Mouse (Mus musculus) gastrocnemius, adult 2 months (tissue): Measurements from ENCODE around the gene Phospho1. TPM values are rescaled to one million over a fixed set of nuclear protein-coding genes. Genes with fewer than 3 reads are reported as not detected.

Experiments used
- DNase-seq: peaks from one replicate; pipeline ENCODE4 v3.0.0; 2022
- H3K27ac ChIP-seq: fragments of 200-600 bp; 2 replicates; pipeline ENCODE4 v1.8.1; 2022; ENCODE audit warnings: mild to moderate bottlenecking
- H3K4me3 ChIP-seq: fragments of 200-600 bp; 2 replicates; pipeline ENCODE4 v1.8.1; 2022; ENCODE audit warnings: mild to moderate bottlenecking, moderate library complexity
- CTCF ChIP-seq: fragments of 200-600 bp; IDR thresholded peaks from 2 replicates; pipeline ENCODE4 v1.8.1; 2022; ENCODE audit warnings: antibody characterized with exemption, mild to moderate bottlenecking, moderate library complexity
- intact Hi-C: fragments of 180-260 bp; cut with DNase I; formaldehyde crosslinking; loops from one replicate; pipeline ENCODE4 v1.15.1; 2025
- total RNA-seq, 2 experiments: library from RNA; stranded (reverse); gene quantifications; 2 replicates each; pipeline ENCODE4 v1.2.3; 2021

Gene Phospho1
- total RNA-seq, 2 experiments from 2014 or later, result 274 to 394 TPM

DNA sequence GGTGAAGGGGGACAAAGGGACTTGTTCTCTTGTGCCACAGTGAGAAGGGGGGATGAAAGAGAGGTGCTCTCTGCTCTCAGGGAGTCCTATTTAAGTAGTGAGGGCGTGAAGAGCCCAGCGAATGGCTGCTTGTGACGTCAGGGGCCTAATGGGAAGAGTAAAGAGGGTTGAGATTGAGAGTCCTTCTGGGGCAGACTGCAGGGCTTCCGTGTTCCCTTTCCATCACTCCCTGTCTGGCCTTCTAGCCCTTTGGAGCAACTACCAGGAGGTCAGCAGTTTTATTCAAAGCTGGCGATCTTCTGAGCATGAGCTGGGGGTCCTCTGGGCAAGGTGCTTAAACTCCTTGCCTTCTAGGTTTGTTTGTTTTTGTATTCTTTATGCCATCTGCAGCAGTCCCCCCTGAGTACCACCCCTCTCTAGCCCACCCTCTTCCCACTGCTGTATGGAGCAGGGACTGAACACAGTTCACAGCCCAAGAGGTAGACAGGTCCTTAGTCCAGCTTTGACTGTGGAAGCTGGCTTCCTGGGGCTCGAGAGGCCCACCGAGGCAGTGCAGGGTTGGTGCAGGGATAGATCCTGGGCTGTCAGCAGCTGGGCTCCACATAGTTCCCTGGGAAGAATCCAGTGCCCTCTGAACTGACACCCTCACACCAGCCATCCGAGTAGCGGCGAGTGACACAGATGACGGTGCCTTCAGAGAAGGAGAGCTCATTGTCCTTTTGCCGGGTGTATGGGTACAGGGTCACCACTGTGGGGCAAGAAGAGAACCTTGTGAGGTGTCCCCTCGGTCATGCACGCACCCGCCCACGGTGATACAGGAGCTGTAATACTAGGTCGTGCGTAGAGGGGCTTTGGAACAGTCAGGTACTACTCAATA is 8.1 kb downstream of the Phospho1 start:
- Histone ChIP-seq H3K27ac (no peak overlapping the region), H3K4me3 (no peak overlapping the region)
- DNase-seq, result no peak
- TF ChIP-seq CTCF, result no peak
- intact Hi-C loops, result no loop called here

DNA sequence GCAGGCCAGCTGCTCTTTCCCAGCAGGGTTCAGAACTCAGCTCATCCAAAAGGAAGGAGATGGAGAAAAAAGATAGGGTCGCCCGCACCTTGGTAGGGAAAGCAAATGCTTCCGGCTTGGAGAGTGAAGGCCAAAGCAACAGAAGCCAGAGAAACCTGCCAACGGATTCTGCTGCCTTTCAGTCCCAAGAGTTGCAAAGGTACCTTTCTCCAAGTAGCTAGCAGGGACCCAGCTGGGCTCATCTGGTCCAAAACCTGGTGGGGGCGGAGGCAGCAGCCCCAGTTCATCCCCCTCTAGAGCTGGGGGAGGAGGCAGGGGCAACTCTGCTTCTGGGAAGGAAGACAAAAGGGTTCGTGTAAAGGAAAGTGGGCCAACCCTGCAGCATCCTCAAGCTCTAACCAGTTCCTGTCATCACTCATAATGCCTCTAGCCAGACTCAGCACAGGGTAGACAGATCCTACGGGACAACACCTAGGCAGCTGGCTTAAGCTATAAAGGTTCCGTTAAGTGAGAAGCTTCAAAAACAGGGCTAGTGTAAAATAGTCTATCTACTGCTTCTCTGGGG is 8.8 kb downstream of the Phospho1 start:
- Histone ChIP-seq H3K4me3 (no peak overlapping the region), H3K27ac (no peak overlapping the region)
- intact Hi-C loops, result no loop called here
- TF ChIP-seq CTCF, result no peak
- DNase-seq, result no peak

DNA sequence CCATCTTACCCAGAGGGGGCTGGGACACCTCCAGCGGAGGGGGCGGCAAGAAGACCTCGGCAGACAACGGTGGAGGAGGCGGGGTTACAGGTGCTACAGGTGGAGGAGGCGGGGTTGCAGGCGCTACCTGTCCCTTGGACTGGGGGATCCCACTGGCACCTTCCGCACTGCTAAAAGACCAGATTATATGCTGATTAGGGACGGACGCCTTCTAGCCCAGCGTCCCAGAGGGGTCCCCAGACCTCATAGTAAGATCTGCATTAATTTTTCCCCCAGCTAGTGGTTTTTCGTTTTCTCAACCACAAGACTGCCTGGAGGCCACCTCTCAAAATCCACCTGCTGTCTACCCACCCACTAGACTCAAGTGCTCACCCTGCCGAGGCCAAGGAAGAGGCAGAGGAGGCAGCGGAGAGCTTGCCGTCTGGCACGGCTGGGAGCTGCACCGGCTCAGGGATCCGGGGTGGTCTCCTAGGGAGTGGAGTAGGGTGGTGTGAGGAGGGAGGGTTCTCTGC is 9.4 kb downstream of the Phospho1 start:
- Histone ChIP-seq H3K4me3 (0 out of 2 replicates have a peak overlapping the region, but pooled peaks have one; percentile 21), H3K27ac (peak overlapping the region; percentile 20; the same call in 1 of the 2 replicates)
- DNase-seq, result no peak
- no peak for TF ChIP-seq CTCF
- intact Hi-C loops, result no loop called here

DNA sequence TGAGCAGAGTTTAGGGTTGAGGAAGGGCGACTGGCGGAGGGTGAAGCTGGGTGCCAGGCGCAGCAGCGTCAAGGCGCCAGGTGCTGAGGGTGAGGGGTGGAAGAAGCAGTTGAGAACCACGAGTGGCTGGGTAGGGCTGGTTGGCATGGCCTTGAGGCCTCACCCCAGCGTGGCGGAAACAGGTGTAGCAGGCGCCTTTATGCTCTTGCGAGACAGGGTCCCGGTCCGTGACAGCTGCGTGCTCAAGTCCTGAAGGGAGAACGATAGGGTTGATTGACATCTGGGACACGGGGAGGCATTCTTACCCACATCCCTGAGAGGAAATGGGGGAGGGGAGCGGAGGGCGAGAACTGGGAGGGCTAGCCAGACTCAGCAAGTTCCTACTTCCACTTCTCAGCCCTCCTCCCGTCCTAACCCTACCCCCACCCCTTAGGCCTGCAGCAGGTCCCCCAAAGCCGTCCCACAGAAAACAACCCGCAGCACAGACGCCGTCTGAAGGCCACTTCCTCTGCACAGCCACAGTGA is 9.9 kb downstream of the Phospho1 start:
- DNase-seq, result peak; percentile 47
- Histone ChIP-seq H3K27ac (peak overlapping the region; percentile 20; the same call in 1 of the 2 replicates), H3K4me3 (peak overlapping the region; percentile 21; the same call in 1 of the 2 replicates)

DNA sequence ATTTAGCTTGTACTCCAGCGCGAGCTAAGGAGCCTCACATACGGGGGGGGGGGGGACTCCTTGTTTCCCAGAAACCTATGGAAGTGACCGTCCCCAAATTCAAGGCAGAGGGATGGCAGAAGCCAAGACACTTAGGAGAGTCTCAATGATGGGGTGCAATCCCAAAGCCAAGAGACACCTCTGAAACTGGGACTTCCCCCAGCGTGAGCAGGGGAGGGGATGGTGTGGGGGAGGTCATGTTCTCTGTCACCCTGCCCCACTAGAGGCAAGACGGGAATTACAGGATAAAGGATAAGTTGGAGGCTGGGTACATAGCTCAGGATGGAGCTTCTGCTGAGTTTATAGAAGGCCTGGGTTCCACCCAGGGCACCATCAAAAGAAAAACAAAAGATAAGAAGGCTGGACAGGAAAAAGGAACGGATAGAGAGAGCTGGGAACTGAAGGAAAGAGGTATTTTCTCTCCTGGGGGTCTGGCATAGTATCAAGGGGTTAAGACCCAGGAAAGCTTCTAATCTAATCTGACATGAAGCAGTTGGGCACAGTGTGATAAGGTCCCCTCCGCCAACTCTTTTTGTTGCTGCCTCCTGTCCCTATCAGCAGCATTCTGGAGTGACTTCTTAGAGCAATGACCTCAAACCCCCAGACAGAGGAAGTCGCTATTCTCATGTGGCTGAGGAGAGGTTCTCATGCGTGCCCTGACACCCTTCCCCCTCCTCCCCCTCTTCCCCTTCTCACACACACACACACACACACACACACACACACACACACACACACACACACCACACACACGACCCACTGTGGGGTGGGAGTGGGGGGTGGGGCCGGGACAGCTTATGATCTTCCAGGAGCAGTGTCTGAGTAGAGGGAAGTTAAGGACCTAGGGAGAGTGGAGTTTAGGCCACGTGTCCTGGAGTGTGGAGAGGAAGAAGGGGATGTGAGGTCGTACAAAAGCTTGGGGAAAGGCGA is 10.7 kb downstream of the Phospho1 start:
- Histone ChIP-seq H3K27ac (peak overlapping the region; percentile 80), H3K4me3 (peak overlapping the region; percentile 68)
- TF ChIP-seq CTCF, result no peak
- intact Hi-C loops, result no loop called here
- DNase-seq, result no peak

More for the DNA sequence above, 9.9 kb downstream of the Phospho1 start:
- intact Hi-C loops, result no loop called here
- TF ChIP-seq CTCF, result no peak

DNA sequence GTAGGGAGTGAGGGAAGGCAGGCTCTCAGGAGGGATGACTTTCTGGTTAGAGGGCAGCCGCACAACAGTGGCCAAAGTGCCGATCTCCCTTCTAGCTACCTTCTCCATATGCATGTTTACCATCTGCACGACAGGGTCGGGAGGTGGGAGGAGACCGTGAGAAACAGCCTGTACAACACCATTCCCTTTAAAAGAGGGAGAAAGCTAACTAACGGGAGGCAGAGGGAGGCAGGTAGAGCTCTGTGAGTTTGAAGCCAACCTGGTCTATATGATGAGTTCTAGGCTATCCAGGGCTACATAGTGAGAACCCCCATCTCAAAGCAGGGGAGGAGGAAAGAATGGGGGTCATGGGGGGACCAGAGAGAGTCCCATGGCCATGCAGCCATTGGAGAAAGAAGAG is 11.5 kb downstream of the Phospho1 start:
- Histone ChIP-seq H3K4me3 (peak overlapping the region; percentile 68), H3K27ac (peak overlapping the region; percentile 80)
- no peak for DNase-seq
- no peak for TF ChIP-seq CTCF
- intact Hi-C loops, result no loop called here

DNA sequence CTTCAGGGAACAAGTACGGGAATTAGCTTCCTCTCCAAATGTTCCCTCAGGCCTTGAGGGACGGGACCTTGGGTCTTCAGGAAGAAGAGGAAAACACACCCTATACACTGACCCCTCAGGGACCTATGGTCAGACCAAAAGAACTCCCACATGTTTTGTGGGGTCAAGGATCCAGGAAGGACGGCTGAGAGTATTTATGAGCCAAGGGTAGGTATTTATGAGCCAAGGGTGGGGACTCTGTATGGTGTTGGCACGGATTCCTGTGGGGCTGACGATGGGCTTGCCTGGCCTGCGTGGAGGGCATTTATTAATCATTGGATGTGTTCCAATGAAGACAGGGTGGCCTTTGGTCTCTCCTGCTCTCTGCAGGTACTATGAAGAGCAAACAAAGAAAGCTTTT is 12.1 kb downstream of the Phospho1 start:
- TF ChIP-seq CTCF, result no peak
- DNase-seq, result no peak
- Histone ChIP-seq H3K27ac (peak overlapping the region; percentile 80), H3K4me3 (peak overlapping the region; percentile 68)
- intact Hi-C loops, result no loop called here

DNA sequence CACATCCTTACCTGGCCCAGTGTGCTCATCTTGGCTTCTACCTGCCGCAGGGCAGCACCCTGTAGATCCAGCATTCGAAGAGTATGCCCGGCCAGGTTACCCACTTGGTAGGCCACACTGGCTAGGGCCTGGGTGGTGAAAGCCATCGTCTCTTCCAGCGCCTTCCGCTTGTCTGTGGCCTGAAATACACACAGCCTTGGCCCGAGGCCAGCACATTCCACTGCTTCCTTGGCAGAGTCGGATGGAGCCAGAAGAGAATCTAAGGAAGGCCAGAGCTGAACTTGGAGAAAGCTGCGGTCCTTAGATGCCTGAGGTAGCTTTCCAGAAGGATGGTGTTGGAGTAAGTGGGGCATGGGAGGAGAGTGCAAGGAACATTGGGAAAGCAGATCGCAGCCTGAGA is 12.8 kb downstream of the Phospho1 start, which contains the start of gene Gngt2:
TSS of gene Gngt2 (plus strand) at position 158 of the 400 bp plus-strand sequence.
- H3K27ac ChIP-seq, result peak within 1 kb of the TSS; percentile 80
- intact Hi-C loops, result no loop called here
- H3K4me3 ChIP-seq, result peak within 1 kb of the TSS; percentile 68
- TF ChIP-seq CTCF, result no peak
- peak; percentile 91 for DNase-seq

DNA sequence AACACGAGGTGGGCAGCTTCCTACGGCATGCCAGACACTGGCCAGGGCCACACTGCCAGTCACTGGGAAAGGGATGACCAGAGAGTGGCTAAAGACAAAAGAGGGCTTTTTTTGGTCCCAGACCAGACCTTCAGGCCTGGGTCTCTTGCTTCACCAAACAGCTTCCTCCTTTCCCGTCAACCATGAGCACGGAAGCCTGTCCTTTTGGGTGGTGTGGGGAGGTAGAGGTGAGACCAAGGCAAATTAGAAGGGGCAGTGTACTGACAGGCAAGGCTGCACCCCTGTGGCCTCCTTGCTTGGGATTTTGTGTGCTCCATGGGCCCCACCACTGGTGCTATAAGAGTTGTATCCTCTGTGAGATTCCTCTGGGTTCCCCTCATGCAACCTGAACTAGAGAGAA is 14.3 kb downstream of the Phospho1 start:
- Histone ChIP-seq H3K4me3 (peak overlapping the region; percentile 68), H3K27ac (peak overlapping the region; percentile 80)
- intact Hi-C loops, result no loop called here
- no peak for TF ChIP-seq CTCF
- DNase-seq, result no peak

DNA sequence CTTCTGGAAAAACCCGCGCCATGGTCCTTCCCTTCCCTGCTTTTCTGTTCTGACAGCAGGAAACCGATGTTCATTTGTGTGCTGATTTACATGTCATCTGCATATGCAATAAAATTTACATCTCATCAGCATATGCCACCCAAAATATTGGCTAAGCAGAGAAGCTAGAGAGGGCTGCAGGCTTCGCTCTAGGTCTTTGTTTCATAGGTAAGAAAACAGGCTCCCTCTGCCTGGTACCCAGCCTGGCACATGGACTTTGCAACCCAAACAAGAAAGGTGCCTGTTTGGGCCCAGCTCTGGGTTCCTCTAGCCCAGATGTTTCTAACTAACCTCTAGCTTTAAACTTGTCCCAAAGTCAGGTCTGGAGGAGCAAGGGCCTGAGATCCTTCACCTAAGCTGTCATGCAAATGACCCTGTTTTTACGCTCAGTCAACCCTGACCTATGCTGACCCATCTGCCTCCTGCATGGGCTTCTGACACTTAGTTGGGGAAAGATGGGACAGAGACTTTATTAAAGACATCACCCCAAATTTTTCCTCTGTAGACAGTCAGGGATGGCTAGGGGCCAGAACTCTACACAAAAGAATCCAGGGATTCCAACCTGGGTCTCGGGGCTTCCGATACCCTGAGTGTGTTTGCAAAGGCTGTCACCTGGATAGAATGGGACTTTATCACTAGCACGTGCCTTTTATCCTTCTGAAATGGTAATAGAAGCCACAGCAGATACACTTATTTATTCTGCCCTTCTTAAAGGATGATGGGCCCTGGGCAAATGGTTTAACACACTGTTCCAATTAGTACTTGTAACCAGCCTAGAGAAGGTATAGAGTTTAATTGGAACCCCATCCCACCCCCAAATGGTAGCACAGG is 14.9 kb downstream of the Phospho1 start:
- DNase-seq, result no peak
- no peak for TF ChIP-seq CTCF
- intact Hi-C loops, result no loop called here
- H3K4me3 ChIP-seq, result peak overlapping the region; percentile 68
- peak overlapping the region; percentile 80 for H3K27ac ChIP-seq
